Mouse (Mus musculus) lung, adult 2 months (tissue): ENCODE data around the gene Strap. TPM values are rescaled to one million over a fixed set of nuclear protein-coding genes. Genes with fewer than 3 reads are reported as not detected.
"Not testable (repeated sequence)": the region's sequence is repeated elsewhere in the genome, so short reads cannot be mapped to it uniquely, and the experiment has no call there.

Experiments used
- DNase-seq: peaks from one replicate; pipeline ENCODE4 v3.0.0; 2022
- H3K4me1 ChIP-seq: fragments of 200-500 bp; 2 replicates; pipeline ENCODE4 v1.6.1; 2011; ENCODE audit warnings: low read length; ENCODE audit not compliant: control insufficient read depth, insufficient read depth
- H3K4me3 ChIP-seq: fragments of 200-500 bp; replicated peaks from 2 replicates; pipeline ENCODE3; 2011; ENCODE audit warnings: low read depth, mild to moderate bottlenecking, control low read depth, low read length; ENCODE audit errors: extremely low read depth
- CTCF ChIP-seq: fragments of 200-500 bp; IDR thresholded peaks from 2 replicates; pipeline ENCODE4 v1.5.1; 2011; ENCODE audit warnings: mild to moderate bottlenecking, low read length, control low read depth; ENCODE audit not compliant: insufficient read depth
- POLR2A ChIP-seq: fragments of 200-500 bp; IDR thresholded peaks from 2 replicates; pipeline ENCODE4 v1.6.1; 2011; ENCODE audit warnings: low read depth, mild to moderate bottlenecking, control low read depth, low read length, borderline replicate concordance; ENCODE audit errors: extremely low read depth
- WGBS: fragments of 180-500 bp; shearing (Covaris S2); methylation state at CpG from one replicate; pipeline ENCODE4 v1.1.7; 2018; 5-methylcytosine and 5-hydroxymethylcytosine counted together
- polyA plus RNA-seq: library from polyadenylated mRNA; depleted of rRNA; stranded (reverse); fragments of >200 nt; gene quantifications from 2 replicates; pipeline ENCODE4 v1.2.3, GENCODE M21; 2012

The Strap gene
- polyA plus RNA-seq, 1 experiment = 28.3 TPM

DNA sequence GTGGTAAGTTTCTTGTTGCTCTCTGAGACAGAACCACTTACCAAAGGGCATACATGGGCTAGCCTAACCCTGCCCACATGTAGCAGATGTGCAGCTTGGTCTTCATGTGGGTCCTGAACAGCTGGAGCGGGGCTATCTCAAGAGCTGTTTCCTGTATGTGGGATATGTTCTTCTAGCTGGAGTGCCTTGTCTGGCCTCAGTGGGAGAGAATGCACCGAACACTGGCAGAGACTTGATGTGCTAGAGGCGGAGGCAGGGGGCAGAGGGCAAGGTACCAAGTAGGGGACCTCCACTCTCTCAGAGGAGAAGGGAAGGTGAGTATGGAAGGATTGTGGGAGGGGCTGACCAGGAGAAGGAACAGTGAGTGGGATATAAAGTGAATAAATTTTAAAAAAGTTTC lies 32.7 kb upstream of the Strap start:
- Histone ChIP-seq H3K4me1 (peaks cover 4% of the 10 kb centered on the region), H3K4me3 (no peak overlapping the region)
- WGBS = 83% methylated on average over 3 of the region's 3 CpGs
- no peak for DNase-seq
- TF ChIP-seq CTCF (no peak), POLR2A (no peak)

GRCm38 (mm10) chr6:137702918-137703317 lies 32.0 kb upstream of the Strap start:
- no peak overlapping the region for H3K4me3 ChIP-seq
- WGBS = 27% methylated on average over 4 of the region's 4 CpGs
- TF ChIP-seq POLR2A = no peak
- no peak for TF ChIP-seq CTCF
- no peak for DNase-seq
- H3K4me1 ChIP-seq = peaks cover 4% of the 10 kb centered on the region

DNA sequence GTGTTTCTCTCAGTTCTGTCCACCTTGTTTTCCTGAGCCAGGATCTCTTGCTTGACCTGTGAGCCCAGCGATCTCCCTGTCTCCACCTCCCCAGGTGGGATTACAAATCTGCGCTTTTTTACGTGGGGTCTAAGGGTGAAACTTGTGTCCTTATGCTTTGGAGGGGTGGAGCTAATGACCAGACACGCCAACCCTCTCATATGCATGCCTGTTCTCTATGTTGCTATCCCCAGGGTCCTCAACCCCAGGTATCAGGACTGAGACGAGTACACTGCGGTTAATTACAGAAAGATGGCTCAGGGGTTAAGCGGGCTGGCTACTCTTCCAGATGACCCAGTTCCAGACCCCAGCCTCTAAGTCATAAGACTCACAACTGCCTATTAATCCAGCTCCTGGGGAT lies 31.4 kb upstream of the Strap start:
- H3K4me1 ChIP-seq = peaks cover 4% of the 10 kb centered on the region
- no peak for DNase-seq
- WGBS = 81% methylated on average over 7 of the region's 7 CpGs

GRCm38 (mm10) chr6:137704300-137704939 lies 30.5 kb upstream of the Strap start:
- no peak for TF ChIP-seq POLR2A
- TF ChIP-seq CTCF = no peak
- Histone ChIP-seq H3K4me1 (peaks cover 4% of the 10 kb centered on the region), H3K4me3 (no peak overlapping the region)
- WGBS = 52% methylated on average over 25 of the region's 25 CpGs
- no peak for DNase-seq

More for the DNA sequence above, 31.4 kb upstream of the Strap start:
- no peak overlapping the region for H3K4me3 ChIP-seq
- no peak for TF ChIP-seq POLR2A
- TF ChIP-seq CTCF = no peak

DNA sequence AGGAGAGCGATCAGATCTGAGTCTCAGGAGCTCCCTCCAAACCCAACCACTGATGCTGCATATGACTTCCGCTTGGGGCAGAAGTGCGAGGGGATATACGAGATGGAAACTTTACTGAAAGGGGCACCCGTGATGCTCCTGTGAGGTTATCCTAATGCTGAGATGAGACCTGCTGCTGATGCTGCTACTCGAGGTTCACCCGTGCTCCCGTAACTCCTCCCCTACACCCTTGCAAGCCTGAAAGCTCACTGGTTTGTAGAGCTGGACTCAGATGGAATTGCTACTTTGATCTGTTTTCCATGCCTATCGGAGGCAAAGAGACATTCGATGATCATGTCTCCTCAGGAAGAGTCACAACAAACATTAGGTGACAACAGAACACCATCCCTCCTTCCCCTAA lies 28.7 kb upstream of the Strap start:
- WGBS = 90% methylated on average over 10 of the region's 10 CpGs
- no peak overlapping the region for H3K4me3 ChIP-seq
- no peak for TF ChIP-seq CTCF
- peaks cover 4% of the 10 kb centered on the region for H3K4me1 ChIP-seq
- DNase-seq = no peak

- 69% methylated on average over 13 of the region's 13 CpGs for WGBS
- not testable (repeated sequence) for H3K4me1 ChIP-seq, H3K4me3 ChIP-seq, DNase-seq
Measured at GRCm38 (mm10) chr6:137708726-137709405, 26.0 kb upstream of the Strap start.

DNA sequence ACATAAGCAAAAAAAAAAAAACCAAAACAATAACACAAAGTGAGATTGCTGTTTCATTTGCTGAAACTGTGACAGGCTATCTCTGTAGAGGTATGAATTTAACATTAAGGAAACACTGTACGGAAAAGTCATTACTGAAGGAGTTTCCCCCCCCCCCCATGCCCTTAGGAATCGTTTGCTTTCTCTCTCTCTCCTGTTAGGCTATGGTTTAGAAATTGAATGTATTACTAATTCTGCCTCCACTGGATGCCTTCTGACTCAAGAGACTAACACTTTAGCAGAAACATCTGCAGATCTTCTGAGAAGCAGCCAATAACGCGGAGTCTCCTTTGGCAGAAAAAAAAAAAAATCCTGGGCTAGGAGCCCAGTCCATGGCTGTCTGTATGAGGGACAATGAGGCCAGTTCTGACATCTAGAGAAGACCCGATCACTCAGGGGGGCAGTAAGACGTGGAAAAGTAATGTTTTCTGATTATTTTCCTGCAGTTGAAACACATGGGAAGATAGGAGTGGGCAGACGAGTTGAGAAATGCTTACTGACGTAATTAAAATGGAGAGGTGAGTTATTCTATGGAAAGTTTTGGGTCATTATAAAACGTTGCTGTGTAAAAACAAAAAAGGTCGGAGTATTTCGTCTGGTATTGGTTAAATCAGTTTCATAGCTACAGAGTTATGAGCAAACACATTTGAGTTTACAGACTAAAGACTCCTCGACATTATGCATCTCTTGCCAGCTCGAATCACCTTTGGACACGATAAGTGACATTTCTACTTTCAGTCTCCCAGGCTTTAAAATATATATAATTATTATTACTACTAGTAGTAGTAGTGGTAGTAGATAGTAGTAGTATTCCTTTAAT lies 24.5 kb upstream of the Strap start:
- DNase-seq = no peak
- WGBS = 61% methylated on average over 14 of the region's 14 CpGs
- no peak for TF ChIP-seq POLR2A
- no peak for TF ChIP-seq CTCF
- Histone ChIP-seq H3K4me1 (no peaks in the 10 kb centered on the region), H3K4me3 (no peak overlapping the region)

GRCm38 (mm10) chr6:137712654-137713309 lies 22.1 kb upstream of the Strap start:
- Histone ChIP-seq H3K4me3 (no peak overlapping the region), H3K4me1 (no peaks in the 10 kb centered on the region)
- WGBS = 66% methylated on average over 7 of the region's 7 CpGs
- TF ChIP-seq CTCF (no peak), POLR2A (no peak)
- DNase-seq = no peak

- H3K4me1 ChIP-seq = no peaks in the 10 kb centered on the region
- TF ChIP-seq POLR2A = no peak
- TF ChIP-seq CTCF = no peak
- H3K4me3 ChIP-seq = no peak overlapping the region
- 96% methylated on average over 3 of the region's 3 CpGs for WGBS
- DNase-seq = no peak
Measured at GRCm38 (mm10) chr6:137713310-137713664, 21.6 kb upstream of the Strap start.

DNA sequence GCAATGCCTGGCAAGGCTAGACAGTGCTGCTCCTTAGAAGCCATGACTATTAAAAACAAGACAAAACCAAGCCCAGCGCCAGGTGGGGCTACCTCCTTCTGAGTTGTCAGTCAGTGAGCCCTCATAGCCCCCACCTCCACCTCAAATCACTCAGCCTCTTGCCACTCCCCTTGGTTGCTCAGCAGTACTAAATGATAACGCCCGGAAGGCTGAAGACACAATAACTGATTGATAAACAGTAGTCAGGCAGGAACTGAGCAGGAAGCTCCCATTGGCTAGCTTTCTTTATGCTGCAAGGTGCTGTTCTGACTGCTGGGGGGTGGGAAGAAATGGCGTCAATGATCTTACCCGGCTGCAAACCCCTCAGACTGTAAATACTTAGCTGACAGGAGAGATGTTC lies 18.1 kb upstream of the Strap start:
- no peak overlapping the region for H3K4me3 ChIP-seq
- H3K4me1 ChIP-seq = no peaks in the 10 kb centered on the region
- WGBS = 42% methylated on average over 5 of the region's 5 CpGs
- no peak for DNase-seq
- TF ChIP-seq CTCF (no peak), POLR2A (no peak)
